Mouse (Mus musculus) thymus, adult 2 months (tissue): ENCODE data around the gene Robo1. TPM values are rescaled to one million over a fixed set of nuclear protein-coding genes. Genes with fewer than 3 reads are reported as not detected.

Experiments
- DNase-seq: peaks from one replicate; pipeline ENCODE4 v3.0.0; 2021
- H3K27ac ChIP-seq: fragments of 200-500 bp; 2 replicates; pipeline ENCODE4 v1.5.1; 2012; ENCODE audit warnings: low read length, control low read depth; ENCODE audit not compliant: control insufficient read depth, insufficient read depth
- H3K27me3 ChIP-seq: fragments of 200-500 bp; 2 replicates; pipeline ENCODE4 v1.6.1; 2012; ENCODE audit warnings: mild to moderate bottlenecking, low read length, moderate library complexity, mixed read lengths; ENCODE audit not compliant: control insufficient read depth, insufficient read depth
- H3K36me3 ChIP-seq: fragments of 200-500 bp; 2 replicates; pipeline ENCODE4 v1.6.1; 2012; ENCODE audit warnings: mild to moderate bottlenecking, low read length, moderate library complexity; ENCODE audit not compliant: control insufficient read depth, insufficient read depth
- H3K4me1 ChIP-seq: fragments of 200-500 bp; replicated peaks from 2 replicates; pipeline ENCODE4 v1.6.1; 2012; ENCODE audit warnings: low read length; ENCODE audit not compliant: control insufficient read depth, insufficient read depth
- H3K4me3 ChIP-seq: fragments of 200-500 bp; 2 replicates; pipeline ENCODE4 v1.5.1; 2012; ENCODE audit warnings: mild to moderate bottlenecking, low read length, control low read depth, moderate library complexity; ENCODE audit not compliant: control insufficient read depth, insufficient read depth
- CTCF ChIP-seq: fragments of 200-500 bp; IDR thresholded peaks from 2 replicates; pipeline ENCODE4 v1.5.1; 2012; ENCODE audit warnings: mild to moderate bottlenecking, control low read depth, low read length, moderate library complexity, borderline replicate concordance; ENCODE audit not compliant: control insufficient read depth, poor library complexity, insufficient read depth; ENCODE audit errors: extremely low read depth
- POLR2A ChIP-seq: fragments of 200-500 bp; IDR thresholded peaks from 2 replicates; pipeline ENCODE4 v1.6.1; 2012; ENCODE audit warnings: mild to moderate bottlenecking, low read length, control low read depth, moderate library complexity; ENCODE audit not compliant: control insufficient read depth, poor library complexity, insufficient read depth; ENCODE audit errors: extremely low read depth
- WGBS: fragments of 180-500 bp; shearing (Covaris S2); methylation state at CpG from one replicate; pipeline ENCODE4 v1.1.7; 2018; 5-methylcytosine and 5-hydroxymethylcytosine counted together
- polyA plus RNA-seq: library from polyadenylated mRNA; depleted of rRNA; stranded (reverse); fragments of >200 nt; gene quantifications from 2 replicates; pipeline ENCODE4 v1.2.3, GENCODE M21; 2012; rRNA removed

The Robo1 gene
- polyA plus RNA-seq = 3.8 and 5.8 TPM in 2 replicates

DNA sequence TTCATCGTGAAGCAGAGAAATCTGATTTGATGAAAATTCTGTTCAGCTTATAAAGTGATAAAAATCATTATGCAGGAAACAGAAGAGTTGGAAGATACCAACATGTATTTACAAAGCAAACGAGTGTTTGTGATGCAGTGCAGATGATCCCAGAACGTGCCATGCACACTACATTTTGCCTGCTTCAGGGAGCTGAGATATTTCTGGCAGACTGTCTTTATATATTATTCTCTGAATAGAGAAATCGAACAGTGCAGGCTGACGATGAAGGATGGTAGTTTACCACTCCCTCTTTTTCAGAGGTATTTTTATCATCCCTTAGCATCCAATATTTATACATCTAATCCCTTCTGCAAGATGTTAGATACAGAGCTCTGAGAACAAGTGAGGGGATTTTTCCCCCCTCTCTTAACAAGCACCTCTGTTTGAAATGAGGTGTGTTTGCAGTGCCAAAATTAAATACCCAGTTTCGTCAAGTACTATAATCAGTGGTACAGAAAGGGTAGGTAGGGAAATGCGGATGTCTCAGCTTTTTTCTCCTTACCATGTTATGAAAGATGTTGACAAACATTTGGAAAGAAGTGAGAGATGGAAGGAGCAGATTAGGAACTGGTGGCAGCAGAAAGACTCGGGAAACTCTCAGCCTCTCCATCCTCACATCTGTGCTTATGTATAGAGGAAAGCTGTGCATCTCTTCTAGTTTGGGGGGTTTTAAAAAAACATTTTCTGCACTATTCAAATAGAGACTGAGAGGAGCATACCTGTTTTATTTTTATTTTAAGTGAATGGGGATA, at the start of gene Robo1:
Robo1 (plus strand) TSS at position 770 of the 794 bp plus-strand sequence.
- Histone ChIP-seq H3K36me3 (no peaks in the 10 kb centered on the region), H3K27ac (no peak within 1 kb of the TSS), H3K27me3 (no peaks in the 10 kb centered on the region), H3K4me3 (no peak within 1 kb of the TSS), H3K4me1 (no peaks in the 10 kb centered on the region)
- WGBS = 86% methylated on average over 8 of the region's 8 CpGs
- DNase-seq = no peak
- TF ChIP-seq CTCF (no peak), POLR2A (no peak)

DNA sequence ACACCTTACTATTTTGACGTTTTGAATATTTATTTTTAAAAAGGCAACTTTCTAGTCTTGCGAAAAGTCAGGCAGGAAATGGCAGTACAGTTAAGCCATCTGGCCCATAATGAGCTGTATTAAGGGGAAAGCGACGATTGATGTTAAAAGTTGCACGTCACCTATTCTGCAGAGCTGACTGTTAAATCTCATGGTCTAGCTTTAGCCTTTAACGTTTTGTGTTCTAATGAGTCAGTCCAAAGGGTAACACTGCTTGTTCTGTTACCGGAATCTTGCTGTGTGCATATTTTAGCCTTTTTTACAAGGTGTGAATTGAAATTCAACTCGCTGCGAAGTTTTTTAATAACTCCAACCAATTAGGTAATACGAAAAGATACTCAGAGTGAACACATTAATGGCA, 40.3 kb upstream of the Robo1 start:
- no peak for DNase-seq
- WGBS = 87% methylated on average over 10 of the region's 10 CpGs

DNA sequence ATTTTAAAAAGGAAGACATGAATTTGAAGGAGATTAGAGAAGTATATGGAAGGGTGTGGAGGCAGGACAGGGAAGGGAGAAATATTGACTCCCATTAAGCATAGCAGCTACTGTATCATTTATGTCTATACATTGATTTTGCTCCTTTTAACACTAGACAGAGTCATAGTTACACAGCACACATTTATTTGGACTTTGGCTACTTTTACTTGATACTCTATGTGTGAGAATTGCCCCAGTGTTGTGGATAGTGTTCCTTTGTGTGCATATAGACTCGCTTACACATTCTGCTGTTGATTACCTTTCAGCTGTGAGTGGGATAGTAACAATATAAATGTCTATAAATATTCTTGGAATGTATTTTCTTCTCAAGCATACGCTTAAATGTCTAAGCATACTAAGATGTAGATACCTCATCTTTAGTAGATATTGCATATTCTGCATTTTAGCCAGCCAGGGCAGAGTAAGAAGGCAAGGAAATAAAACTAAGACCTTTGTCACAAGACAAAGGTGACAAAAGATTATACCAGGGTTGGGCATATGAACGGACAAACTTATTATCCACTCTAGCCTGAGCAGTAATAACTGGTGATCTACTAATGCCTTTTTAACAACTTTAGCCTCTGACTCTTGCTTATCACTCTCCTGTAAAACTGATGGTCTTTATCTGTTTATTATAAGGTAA, 31.6 kb upstream of the Robo1 start:
- no peak for DNase-seq

More for the DNA sequence above, 40.3 kb upstream of the Robo1 start:
- Histone ChIP-seq H3K27me3 (no peaks in the 10 kb centered on the region), H3K27ac (no peak overlapping the region), H3K4me1 (no peaks in the 10 kb centered on the region), H3K36me3 (no peaks in the 10 kb centered on the region), H3K4me3 (no peak overlapping the region)
- TF ChIP-seq CTCF (no peak), POLR2A (no peak)

DNA sequence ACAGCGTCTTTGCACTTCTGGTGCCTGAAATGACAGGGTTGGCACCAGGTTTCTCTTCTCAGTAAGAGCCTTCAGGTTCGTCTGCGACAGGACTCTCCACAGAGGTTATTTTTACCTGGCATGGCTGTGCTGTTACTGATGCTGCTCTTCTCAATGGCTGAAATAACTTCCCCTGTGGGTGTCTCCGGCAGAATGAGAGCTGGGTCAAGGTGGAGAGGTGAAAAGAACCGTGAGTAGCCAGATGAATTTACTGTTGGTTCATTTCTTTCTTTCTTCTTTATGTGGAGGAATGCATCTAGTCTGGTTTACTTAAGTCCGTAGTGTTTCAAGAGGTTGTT, 194 bp downstream of the Robo1 start:
- no peak for TF ChIP-seq POLR2A
- no peak for TF ChIP-seq CTCF
- H3K4me1 ChIP-seq = no peaks in the 10 kb centered on the region
- WGBS = 79% methylated on average over 6 of the region's 6 CpGs

More for the DNA sequence above, 31.6 kb upstream of the Robo1 start:
- no peak overlapping the region for H3K4me3 ChIP-seq
- H3K27me3 ChIP-seq = no peaks in the 10 kb centered on the region
- no peaks in the 10 kb centered on the region for H3K4me1 ChIP-seq
- no peak for TF ChIP-seq POLR2A
- TF ChIP-seq CTCF = no peak
- WGBS = 89% methylated on average over 3 of the region's 3 CpGs
- H3K36me3 ChIP-seq = no peaks in the 10 kb centered on the region
- H3K27ac ChIP-seq = no peak overlapping the region

GRCm38 (mm10) chr16:72327321-72327720, 19.2 kb downstream of the Robo1 start:
- Histone ChIP-seq H3K4me3 (no peak overlapping the region), H3K4me1 (no peaks in the 10 kb centered on the region), H3K27me3 (no peaks in the 10 kb centered on the region), H3K36me3 (no peaks in the 10 kb centered on the region), H3K27ac (no peak overlapping the region)
- no peak for TF ChIP-seq POLR2A
- no peak for TF ChIP-seq CTCF
- DNase-seq = no peak
- 92% methylated on average over 8 of the region's 8 CpGs for WGBS

More for the DNA sequence above, 194 bp downstream of the Robo1 start:
- no peak for DNase-seq
- H3K4me3 ChIP-seq = no peak overlapping the region
- no peaks in the 10 kb centered on the region for H3K27me3 ChIP-seq
- H3K27ac ChIP-seq = no peak overlapping the region
- no peaks in the 10 kb centered on the region for H3K36me3 ChIP-seq

DNA sequence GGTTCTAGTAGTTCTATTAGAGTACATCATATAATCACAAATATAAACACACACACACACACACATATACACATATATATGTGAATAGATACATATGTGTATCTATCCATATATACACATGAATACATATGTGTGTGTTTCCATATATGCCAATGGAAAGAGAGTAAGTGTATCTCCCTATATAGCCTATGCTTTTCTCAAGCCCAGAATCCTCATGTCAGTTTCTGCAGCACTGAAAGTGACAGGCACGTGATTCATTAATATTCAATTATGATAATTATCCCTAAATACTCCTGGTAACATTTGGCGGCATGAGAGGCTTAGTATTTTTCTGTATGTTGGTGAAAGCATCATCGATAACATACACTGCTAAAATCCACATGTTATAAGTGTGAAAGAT, 20.5 kb downstream of the Robo1 start:
- WGBS = 89% methylated on average over 3 of the region's 3 CpGs
- no peak for DNase-seq
- H3K27ac ChIP-seq = no peak overlapping the region
- H3K36me3 ChIP-seq = no peaks in the 10 kb centered on the region
- TF ChIP-seq POLR2A (no peak), CTCF (no peak)
- H3K4me1 ChIP-seq = no peaks in the 10 kb centered on the region
- no peak overlapping the region for H3K4me3 ChIP-seq
- H3K27me3 ChIP-seq = no peaks in the 10 kb centered on the region
